Mouse (Mus musculus) brain, embryonic 14.5 days (tissue): ENCODE data around the gene Osbpl8.

Source experiments
- CTCF ChIP-seq: fragments of 200-500 bp; IDR thresholded peaks from 2 replicates; pipeline ENCODE4 v1.5.1; 2012; ENCODE audit warnings: inconsistent platforms, mild to moderate bottlenecking, moderate library complexity, borderline replicate concordance; ENCODE audit not compliant: insufficient read depth, insufficient read length; ENCODE audit errors: extremely low read depth
- POLR2A ChIP-seq: fragments of 200-500 bp; IDR thresholded peaks from 2 replicates; pipeline ENCODE4 v1.6.1; 2012; ENCODE audit warnings: mild to moderate bottlenecking, inconsistent platforms, borderline replicate concordance; ENCODE audit not compliant: poor library complexity, insufficient read depth, insufficient read length, severe bottlenecking; ENCODE audit errors: extremely low read depth

DNA sequence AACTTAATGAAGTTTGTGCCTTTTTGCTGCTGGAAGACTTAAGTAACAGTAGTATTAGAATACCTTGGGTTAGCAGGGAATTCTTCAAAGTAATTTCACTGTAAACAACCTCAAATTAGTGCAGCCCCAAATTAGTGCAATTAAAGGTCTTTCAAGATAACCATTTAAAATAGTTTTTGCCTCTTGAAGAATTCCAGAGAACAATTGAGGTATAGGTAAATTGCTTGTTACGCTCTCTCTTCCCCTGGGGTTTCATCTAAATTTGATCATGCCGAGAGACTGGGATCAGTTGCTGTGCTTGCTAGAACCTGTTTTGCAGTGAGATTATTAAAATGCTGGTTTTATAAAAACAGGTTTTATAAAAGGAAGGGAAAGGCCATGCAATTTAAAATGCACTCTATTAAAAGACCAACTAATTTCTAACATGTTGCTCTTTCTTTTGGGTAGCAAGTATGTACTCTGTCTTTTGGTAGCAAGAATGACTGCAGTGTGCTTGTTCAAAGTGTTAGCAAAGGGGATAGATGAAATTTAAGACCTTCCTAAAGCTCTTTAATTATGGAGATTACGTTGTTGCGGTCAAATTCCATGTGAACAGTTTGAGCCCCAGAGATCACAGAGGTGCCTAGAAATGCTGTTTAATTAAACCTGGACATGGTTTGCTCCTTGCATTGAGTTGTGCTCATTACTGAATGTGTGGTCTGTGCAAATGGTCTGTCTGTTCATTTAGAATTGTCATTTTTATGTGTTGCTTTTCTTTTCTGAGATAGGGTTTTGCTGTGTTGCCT, 1.7 kb downstream of the Osbpl8 start:
- TF ChIP-seq CTCF = no peak
- no peak for TF ChIP-seq POLR2A
